Comparison of ENCODE assay signal across 26 mouse cellular contexts in genomic region chr2:134924143-134924655, GRCm38 (mm10).
DNase-seq lines count a peak whose midpoint lies in the region; ATAC-seq and TF ChIP-seq lines count a peak whose summit lies in the region.
"Had no signal": no experiment of that assay in that cellular context is flagged by ENCODE, and none has a peak within 500 bp of the region (broad histone marks: within the 10 kb centered on the region; RNA-seq: fewer than 3 reads in every experiment).

No protein-coding gene starts in this region.

- no peak for TF ChIP-seq CTCF in liver, adult 2 months (IDR thresholded peaks at IDR 0.05; ENCODE audit: low read depth, low read length)
- no peak; the same call in 1 of the 2 replicates for TF ChIP-seq CTCF in liver, postnatal 0 days (IDR thresholded peaks at IDR 0.05; ENCODE audit: low read depth)
- TF ChIP-seq CTCF in cortical plate, adult 2 months (IDR thresholded peaks at IDR 0.05; ENCODE audit: extremely low read depth, insufficient read depth, low read length): 0 out of 2 replicates have a peak, but pooled peaks have one; percentile 2
- peak; percentile 58 for TF ChIP-seq CTCF in intestine, postnatal 0 days (IDR thresholded peaks at IDR 0.05; ENCODE audit: low read depth)

- peaks cover 11% of the 10 kb centered on the region for H3K4me1 ChIP-seq in forebrain, embryonic 16.5 days (replicated peaks; ENCODE audit: control insufficient read depth, insufficient read depth, low read length)
- peaks cover 21% of the 10 kb centered on the region for H3K4me1 ChIP-seq in forebrain, embryonic 13.5 days
- H3K4me1 ChIP-seq in liver, adult 2 months (ENCODE audit: control insufficient read depth, insufficient read depth, low read length): peaks cover 16% of the 10 kb centered on the region
- H3K4me1 ChIP-seq in liver, postnatal 0 days (ENCODE audit: insufficient read depth): peaks cover 3% of the 10 kb centered on the region; the same call in 1 of the 2 replicates
- peaks cover 13% of the 10 kb centered on the region for H3K4me1 ChIP-seq in cortical plate, adult 2 months (ENCODE audit: control insufficient read depth, insufficient read depth, low read length)
- H3K4me1 ChIP-seq in intestine, postnatal 0 days (replicated peaks; ENCODE audit: control insufficient read depth, insufficient read depth, low read length): 0 out of 2 replicates have a peak, but pooled peaks cover 3% of the 10 kb centered on the region
- H3K4me1 ChIP-seq: lung, embryonic 15.5 days had no signal

- peak; percentile 41 for DNase-seq in liver, adult 2 months (ENCODE audit: extremely low read depth, low read depth, low spot score)
- no peak for DNase-seq in liver, postnatal 0 days
- DNase-seq in left cerebral cortex, adult 9 months (ENCODE audit: low spot score in 2 of 2): no peak
- DNase-seq: adrenal gland, postnatal 25 days; cerebellum, adult 18-20 months; cerebellum, postnatal 25 days; heart, postnatal 14 days; kidney, adult 8-10 months; kidney, postnatal 10 days; liver, embryonic 13.5 days; lung, postnatal 36 days; right cerebral cortex, postnatal 4 days had no signal

- no peak for TF ChIP-seq POLR2A in liver, adult 2 months (IDR thresholded peaks at IDR 0.05; ENCODE audit: extremely low read depth, insufficient read depth, low read length)
- no peak for TF ChIP-seq POLR2A in cortical plate, adult 2 months (IDR thresholded peaks at IDR 0.05; ENCODE audit: extremely low read depth, insufficient read depth, low read length)

- peaks cover 3% of the 10 kb centered on the region; the same call in 1 of the 2 replicates for H3K79me2 ChIP-seq in liver, adult 2 months (ENCODE audit: control insufficient read depth, insufficient read depth, low read length)

- no peaks in the 10 kb centered on the region for H3K9me3 ChIP-seq in forebrain, embryonic 16.5 days (ENCODE audit: control insufficient read depth, low read length)
- no peaks in the 10 kb centered on the region for H3K9me3 ChIP-seq in forebrain, embryonic 13.5 days (replicated peaks)
- H3K9me3 ChIP-seq in liver, postnatal 0 days (ENCODE audit: low read length): no peaks in the 10 kb centered on the region
- H3K9me3 ChIP-seq in intestine, postnatal 0 days (ENCODE audit: control insufficient read depth): no peaks in the 10 kb centered on the region
- H3K9me3 ChIP-seq: embryonic facial prominence, embryonic 12.5 days; hindbrain, embryonic 10.5 days; hindbrain, embryonic 15.5 days; limb, embryonic 13.5 days; liver, embryonic 13.5 days; lung, embryonic 15.5 days; neural tube, embryonic 13.5 days had no signal

- no peak overlapping the region for H3K4me2 ChIP-seq in forebrain, embryonic 16.5 days (ENCODE audit: low read length)
- no peak overlapping the region for H3K4me2 ChIP-seq in forebrain, embryonic 13.5 days
- H3K4me2 ChIP-seq in liver, postnatal 0 days (ENCODE audit: low read depth, low read length): no peak overlapping the region
- no peak overlapping the region for H3K4me2 ChIP-seq in intestine, postnatal 0 days (replicated peaks; ENCODE audit: low read depth)
- H3K4me2 ChIP-seq: embryonic facial prominence, embryonic 12.5 days; hindbrain, embryonic 15.5 days; limb, embryonic 13.5 days; liver, embryonic 13.5 days; lung, embryonic 15.5 days; midbrain, embryonic 11.5 days; neural tube, embryonic 13.5 days had no signal

- no peak overlapping the region; the same call in 1 of the 2 replicates for H3K27ac ChIP-seq in forebrain, embryonic 16.5 days (ENCODE audit: low read length)
- H3K27ac ChIP-seq in forebrain, embryonic 13.5 days: no peak overlapping the region
- H3K27ac ChIP-seq in liver, adult 2 months (replicated peaks; ENCODE audit: insufficient read depth, low read depth, low read length): no peak overlapping the region
- H3K27ac ChIP-seq in liver, postnatal 0 days (ENCODE audit: low read depth): no peak overlapping the region
- H3K27ac ChIP-seq in cortical plate, adult 2 months (ENCODE audit: insufficient read depth, low read length): no peak overlapping the region
- H3K27ac ChIP-seq in intestine, postnatal 0 days (ENCODE audit: low read depth, low read length): no peak overlapping the region
- H3K27ac ChIP-seq: embryonic facial prominence, embryonic 12.5 days; hindbrain, embryonic 10.5 days; hindbrain, embryonic 15.5 days; left cerebral cortex, adult 2 months; limb, embryonic 13.5 days; liver, embryonic 13.5 days; lung, embryonic 15.5 days; neural tube, embryonic 13.5 days had no signal

- no peak for TF ChIP-seq EP300 in liver, postnatal 0 days (IDR thresholded peaks at IDR 0.05; ENCODE audit: low read depth)

- WGBS in forebrain, embryonic 16.5 days: 80% methylated on average over 4 of the region's 4 CpGs
- 91% methylated on average over 4 of the region's 4 CpGs for WGBS in forebrain, embryonic 13.5 days
- 66% methylated on average over 4 of the region's 4 CpGs for WGBS in liver, adult 2 months
- WGBS in liver, postnatal 0 days (ENCODE audit: insufficient replicate concordance): 76% methylated on average over 4 of the region's 4 CpGs
- 76% methylated on average over 4 of the region's 4 CpGs for WGBS in intestine, postnatal 0 days

- H3K36me3 ChIP-seq in forebrain, embryonic 16.5 days (ENCODE audit: control insufficient read depth, insufficient read depth): no peaks in the 10 kb centered on the region
- H3K36me3 ChIP-seq in forebrain, embryonic 13.5 days (ENCODE audit: poor library complexity, severe bottlenecking): no peaks in the 10 kb centered on the region
- no peaks in the 10 kb centered on the region for H3K36me3 ChIP-seq in liver, adult 2 months (ENCODE audit: control insufficient read depth, insufficient read depth, low read length)
- H3K36me3 ChIP-seq in liver, postnatal 0 days (replicated peaks; ENCODE audit: insufficient read depth, low read length): no peaks in the 10 kb centered on the region
- no peaks in the 10 kb centered on the region for H3K36me3 ChIP-seq in intestine, postnatal 0 days (ENCODE audit: control insufficient read depth, insufficient read depth)
- H3K36me3 ChIP-seq: embryonic facial prominence, embryonic 12.5 days; hindbrain, embryonic 10.5 days; hindbrain, embryonic 15.5 days; limb, embryonic 13.5 days; liver, embryonic 13.5 days; lung, embryonic 15.5 days; neural tube, embryonic 13.5 days had no signal

- no peaks in the 10 kb centered on the region for H3K27me3 ChIP-seq in forebrain, embryonic 16.5 days (replicated peaks; ENCODE audit: control insufficient read depth, insufficient read depth, low read length)
- H3K27me3 ChIP-seq in forebrain, embryonic 13.5 days: no peaks in the 10 kb centered on the region
- no peaks in the 10 kb centered on the region for H3K27me3 ChIP-seq in liver, adult 2 months (ENCODE audit: control insufficient read depth, insufficient read depth, low read length)
- no peaks in the 10 kb centered on the region for H3K27me3 ChIP-seq in liver, postnatal 0 days (ENCODE audit: insufficient read depth, low read length)
- no peaks in the 10 kb centered on the region for H3K27me3 ChIP-seq in intestine, postnatal 0 days (replicated peaks; ENCODE audit: control insufficient read depth, insufficient read depth, low read length)
- H3K27me3 ChIP-seq: embryonic facial prominence, embryonic 12.5 days; hindbrain, embryonic 15.5 days; limb, embryonic 13.5 days; liver, embryonic 13.5 days; lung, embryonic 15.5 days; neural tube, embryonic 13.5 days had no signal

- 0 out of 2 replicates have a peak, but pooled peaks have one; percentile 22 for ATAC-seq in forebrain, embryonic 16.5 days
- no peak; the same call in 1 of the 2 replicates for ATAC-seq in forebrain, embryonic 13.5 days
- ATAC-seq in liver, postnatal 0 days: no peak; the same call in 1 of the 2 replicates
- ATAC-seq in intestine, postnatal 0 days: peak; percentile 60; the same call in 1 of the 2 replicates
- ATAC-seq: CD4-positive, CD25-positive, alpha-beta regulatory T cell, adult 4 months; inflammation-experienced regulatory T-cells, adult 6 months had no signal

- no peak overlapping the region for H3K4me3 ChIP-seq in forebrain, embryonic 16.5 days (replicated peaks; ENCODE audit: low read length)
- H3K4me3 ChIP-seq in forebrain, embryonic 13.5 days: no peak overlapping the region
- H3K4me3 ChIP-seq in liver, adult 2 months (ENCODE audit: insufficient read depth, low read depth, low read length): no peak overlapping the region
- H3K4me3 ChIP-seq in liver, postnatal 0 days (ENCODE audit: low read depth, low read length): no peak overlapping the region
- no peak overlapping the region for H3K4me3 ChIP-seq in cortical plate, adult 2 months (ENCODE audit: insufficient read depth, low read length)
- no peak overlapping the region for H3K4me3 ChIP-seq in intestine, postnatal 0 days (ENCODE audit: low read depth, low read length)
- H3K4me3 ChIP-seq: embryonic facial prominence, embryonic 12.5 days; hindbrain, embryonic 10.5 days; hindbrain, embryonic 15.5 days; left cerebral cortex, adult 2 months; limb, embryonic 13.5 days; liver, embryonic 13.5 days; lung, embryonic 15.5 days; neural tube, embryonic 13.5 days had no signal

- no peak overlapping the region for H3K9ac ChIP-seq in forebrain, embryonic 16.5 days (replicated peaks; ENCODE audit: low read depth, low read length)
- H3K9ac ChIP-seq in forebrain, embryonic 13.5 days: no peak overlapping the region
- H3K9ac ChIP-seq in liver, adult 2 months (ENCODE audit: low read depth, low read length): no peak overlapping the region
- no peak overlapping the region for H3K9ac ChIP-seq in liver, postnatal 0 days (replicated peaks)
- no peak overlapping the region for H3K9ac ChIP-seq in intestine, postnatal 0 days (ENCODE audit: low read depth, low read length)
- H3K9ac ChIP-seq: embryonic facial prominence, embryonic 12.5 days; hindbrain, embryonic 15.5 days; limb, embryonic 13.5 days; liver, embryonic 13.5 days; lung, embryonic 15.5 days; neural tube, embryonic 13.5 days had no signal

Comparison
In these comparisons a context has a peak if more than half of its experiments do, and no peak if none do; other contexts are left out.
1. ATAC-seq: peak in forebrain, embryonic 16.5 days (single experiment) and intestine, postnatal 0 days (single experiment); none in forebrain, embryonic 13.5 days (single experiment) and liver, postnatal 0 days (single experiment).
2. CTCF ChIP-seq: peak in cortical plate, adult 2 months (single experiment) and intestine, postnatal 0 days (single experiment); none in liver, adult 2 months (single experiment) and liver, postnatal 0 days (single experiment).